Mouse (Mus musculus) c-Kit-positive CD71-positive TER-119-positive erythroid progenitor cells, embryonic 14.5 days (primary cell): ENCODE measurements around the gene Olfr239.
"Not testable (repeated sequence)": the region's sequence is repeated elsewhere in the genome, so short reads cannot be mapped to it uniquely, and the experiment has no call there.

ENCODE experiments used
- DNase-seq: peaks from one replicate; pipeline ENCODE4 v3.0.0-alpha.2; 2013; ENCODE audit warnings: low spot score

Gene Olfr239

GRCm38 (mm10) chr17:33191002-33191401 is at the start of gene Olfr239:
Olfr239 (plus strand) TSS chr17:33191302.
- DNase-seq: not testable (repeated sequence)

GRCm38 (mm10) chr17:33168147-33168546 is 23.0 kb upstream of the Olfr239 start, which contains the start of gene Olfr55:
Olfr55 (plus strand) TSS chr17:33168447.
- DNase-seq: not testable (repeated sequence)

GRCm38 (mm10) chr17:33221590-33221989 is 30.5 kb downstream of the Olfr239 start, which contains the start of gene Olfr1564:
Olfr1564 (minus strand) TSS chr17:33221690.
- DNase-seq: no peak

- not testable (repeated sequence) for DNase-seq
These were observed 45.5 kb downstream of the Olfr239 start for GRCm38 (mm10) chr17:33236646-33237045.
